Mouse (Mus musculus): ENCODE results near the gene Sbk2. TPM values are rescaled to one million over a fixed set of nuclear protein-coding genes. Genes with fewer than 3 reads are reported as not detected.

The Sbk2 gene
- polyA plus RNA-seq, 1 experiment from 2014 or later = 0.51 TPM

GRCm38 (mm10) chr7:4906466-4906950, 57.7 kb downstream of the Sbk2 start, which contains the start of gene Gm36210:
Gm36210 (minus strand) TSS chr7:4906516.
- Histone ChIP-seq H3K4me3 (replicated peaks) (no peak within 1 kb of the TSS), H3K4me2 (no peak within 1 kb of the TSS), H3K36me3 (no peaks in the 10 kb centered on the region), H3K27ac (no peak within 1 kb of the TSS), H3K27me3 (no peaks in the 10 kb centered on the region), H3K4me1 (replicated peaks) (no peaks in the 10 kb centered on the region; the same call in 1 of the 2 replicates), H3K9me3 (no peaks in the 10 kb centered on the region; the same call in 1 of the 2 replicates), H3K9ac (replicated peaks) (no peak within 1 kb of the TSS; the same call in 1 of the 2 replicates)
- WGBS = 68% methylated on average over 10 of the region's 10 CpGs
- ATAC-seq (ENCODE audit: insufficient number of reproducible peaks, insufficient read depth, low FRiP score, low TSS enrichment, low read depth) = no peak

DNA sequence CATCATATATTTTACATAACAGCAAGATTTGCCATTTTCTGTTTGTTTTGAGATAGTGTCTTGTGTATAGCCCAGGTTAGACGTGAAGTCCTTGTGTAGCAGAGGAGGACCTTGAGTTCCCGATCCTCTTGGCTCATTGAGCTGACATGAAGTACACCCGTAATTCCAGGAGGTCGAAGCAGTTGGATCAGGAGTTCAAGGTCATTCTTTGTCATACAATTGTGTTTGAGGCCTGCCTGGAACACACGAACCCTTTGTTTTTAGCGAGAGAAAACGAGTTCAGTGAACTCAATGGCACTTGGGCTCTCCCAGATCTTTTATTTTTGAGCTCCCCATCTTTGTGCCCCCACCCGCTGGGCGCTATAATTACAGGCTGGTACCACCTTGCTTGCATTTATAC, 61.8 kb downstream of the Sbk2 start:
- Histone ChIP-seq H3K9ac (replicated peaks) (no peak overlapping the region), H3K4me2 (no peak overlapping the region), H3K9me3 (peaks cover 4% of the 10 kb centered on the region), H3K27me3 (peaks cover 33% of the 10 kb centered on the region), H3K4me1 (replicated peaks) (0 out of 2 replicates have a peak, but pooled peaks cover 2% of the 10 kb centered on the region), H3K4me3 (replicated peaks) (no peak overlapping the region), H3K36me3 (no peaks in the 10 kb centered on the region), H3K27ac (no peak overlapping the region)
- ATAC-seq (ENCODE audit: insufficient number of reproducible peaks, insufficient read depth, low FRiP score, low TSS enrichment, low read depth) = no peak
- 82% methylated on average over 9 of the region's 9 CpGs for WGBS

DNA sequence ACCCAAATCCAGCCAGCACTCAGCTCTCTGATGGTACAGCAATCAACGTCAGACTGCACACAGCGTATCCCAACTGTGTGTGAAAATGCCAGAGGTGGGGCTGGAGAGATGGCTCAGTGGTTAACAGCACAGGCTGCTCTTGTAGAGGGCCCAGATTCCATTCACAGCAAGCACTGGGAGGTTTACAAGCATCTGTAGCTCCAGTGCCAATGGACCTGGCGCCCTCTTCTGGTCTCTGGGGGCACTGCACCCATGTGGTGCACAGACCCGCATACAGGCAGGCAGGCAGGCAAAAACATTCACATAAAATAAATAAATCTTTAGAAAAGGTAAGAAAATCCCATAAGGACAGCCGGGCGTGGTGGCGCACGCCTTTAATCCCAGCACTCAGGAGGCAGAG, 63.0 kb downstream of the Sbk2 start:
- WGBS = 49% methylated on average over 8 of the region's 8 CpGs
- Histone ChIP-seq H3K27ac (no peak overlapping the region), H3K27me3 (peaks cover 33% of the 10 kb centered on the region), H3K4me3 (replicated peaks) (no peak overlapping the region), H3K36me3 (no peaks in the 10 kb centered on the region), H3K9me3 (peaks cover 4% of the 10 kb centered on the region), H3K4me2 (no peak overlapping the region), H3K4me1 (replicated peaks) (0 out of 2 replicates have a peak, but pooled peaks cover 2% of the 10 kb centered on the region), H3K9ac (replicated peaks) (no peak overlapping the region)
- ATAC-seq (ENCODE audit: insufficient number of reproducible peaks, insufficient read depth, low FRiP score, low TSS enrichment, low read depth) = no peak

GRCm38 (mm10) chr7:4900523-4900851, 63.7 kb downstream of the Sbk2 start:
- 0 out of 2 replicates have a peak, but pooled peaks cover 2% of the 10 kb centered on the region for H3K4me1 ChIP-seq (replicated peaks)
- H3K27me3 ChIP-seq = peaks cover 33% of the 10 kb centered on the region
- peaks cover 4% of the 10 kb centered on the region for H3K9me3 ChIP-seq
- ATAC-seq (ENCODE audit: insufficient number of reproducible peaks, insufficient read depth, low FRiP score, low TSS enrichment, low read depth) = no peak
- WGBS = 35% methylated on average over 11 of the region's 11 CpGs
- H3K4me3 ChIP-seq (replicated peaks) = no peak overlapping the region
- H3K36me3 ChIP-seq = no peaks in the 10 kb centered on the region
- H3K9ac ChIP-seq (replicated peaks) = no peak overlapping the region
- H3K4me2 ChIP-seq = 0 out of 2 replicates have a peak overlapping the region, but pooled peaks have one; percentile 5
- no peak overlapping the region for H3K27ac ChIP-seq

- Histone ChIP-seq H3K4me1 (replicated peaks) (0 out of 2 replicates have a peak, but pooled peaks cover 2% of the 10 kb centered on the region), H3K27me3 (peaks cover 33% of the 10 kb centered on the region), H3K4me2 (peak overlapping the region; percentile 50), H3K27ac (no peak overlapping the region), H3K9ac (replicated peaks) (no peak overlapping the region; the same call in 1 of the 2 replicates), H3K9me3 (peaks cover 4% of the 10 kb centered on the region), H3K4me3 (replicated peaks) (peak overlapping the region; percentile 16), H3K36me3 (no peaks in the 10 kb centered on the region)
- ATAC-seq (ENCODE audit: insufficient number of reproducible peaks, insufficient read depth, low FRiP score, low TSS enrichment, low read depth) = no peak
- WGBS = 7% methylated on average over 19 of the region's 19 CpGs
Measured at GRCm38 (mm10) chr7:4899649-4900522, 64.3 kb downstream of the Sbk2 start.

DNA sequence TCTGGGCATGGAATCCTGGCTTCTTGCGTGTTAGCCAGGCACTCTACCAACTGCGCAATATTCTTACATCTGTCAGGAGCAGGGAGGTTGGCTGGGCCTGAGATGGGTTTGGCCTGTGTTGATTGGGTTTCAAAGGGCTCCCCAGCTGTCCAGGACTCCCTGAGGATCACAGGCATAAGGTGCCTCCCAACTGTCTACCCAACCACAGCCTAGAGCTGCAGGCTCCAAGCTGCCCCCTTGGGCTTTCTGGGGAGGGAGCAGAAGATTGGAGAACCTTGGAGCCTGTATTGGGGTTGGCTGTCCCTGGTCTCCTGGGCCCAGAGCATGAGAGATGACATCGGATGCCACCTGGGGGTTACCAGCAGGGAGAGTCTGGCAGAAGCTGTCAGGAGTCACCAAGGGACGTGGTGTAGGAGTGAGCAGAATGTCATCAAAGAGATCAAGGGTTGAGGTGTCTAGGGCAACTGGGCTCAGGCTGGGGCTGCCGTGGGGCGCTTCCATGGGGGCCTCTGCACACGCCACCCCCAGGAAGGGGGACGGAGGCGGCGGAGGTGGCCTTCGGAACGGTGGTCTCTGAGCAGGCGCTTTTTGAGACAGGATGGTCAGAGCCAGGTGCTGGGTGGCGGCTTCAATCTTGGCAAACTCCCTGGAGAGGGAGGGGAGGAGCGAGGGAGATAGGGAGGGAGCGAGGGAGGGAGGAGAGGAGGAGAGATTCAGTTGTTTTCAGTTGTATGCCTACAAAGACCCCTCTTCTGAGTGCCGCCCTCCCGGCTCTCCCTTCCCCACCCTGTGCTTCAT, 65.2 kb downstream of the Sbk2 start:
- Histone ChIP-seq H3K4me2 (peak overlapping the region; percentile 50), H3K27ac (no peak overlapping the region), H3K4me3 (replicated peaks) (peak overlapping the region; percentile 16), H3K27me3 (peaks cover 33% of the 10 kb centered on the region), H3K9me3 (peaks cover 4% of the 10 kb centered on the region), H3K4me1 (replicated peaks) (0 out of 2 replicates have a peak, but pooled peaks cover 2% of the 10 kb centered on the region), H3K9ac (replicated peaks) (no peak overlapping the region; the same call in 1 of the 2 replicates), H3K36me3 (no peaks in the 10 kb centered on the region)
- WGBS = 14% methylated on average over 17 of the region's 18 CpGs
- no peak; the same call in 1 of the 2 replicates for ATAC-seq (ENCODE audit: insufficient number of reproducible peaks, insufficient read depth, low FRiP score, low TSS enrichment, low read depth)

DNA sequence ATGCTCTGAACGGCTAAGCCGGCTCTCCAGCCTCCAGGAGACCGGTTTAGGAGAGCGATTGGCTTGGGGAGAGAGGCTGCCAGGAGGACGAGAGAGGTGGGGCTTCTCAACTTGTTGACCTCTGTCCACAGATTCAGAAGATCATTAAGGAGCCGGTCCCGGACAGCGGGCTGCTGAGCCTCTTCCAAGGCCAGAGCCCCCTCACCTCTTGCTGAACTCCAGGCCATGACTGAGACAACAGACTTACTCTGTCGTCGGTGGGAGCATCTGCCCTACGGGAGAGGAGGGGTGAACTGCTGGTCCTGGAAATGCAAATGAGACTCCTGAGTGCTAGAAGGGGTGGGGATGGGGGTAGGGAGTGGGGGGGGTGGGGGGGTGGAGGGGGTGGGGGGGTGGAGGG, 69.0 kb downstream of the Sbk2 start:
- WGBS = 65% methylated on average over 11 of the region's 11 CpGs
- no peaks in the 10 kb centered on the region for H3K9me3 ChIP-seq
- no peak overlapping the region for H3K4me3 ChIP-seq (replicated peaks)
- 0 out of 2 replicates have a peak, but pooled peaks cover 2% of the 10 kb centered on the region for H3K4me1 ChIP-seq (replicated peaks)
- H3K4me2 ChIP-seq = no peak overlapping the region
- H3K27ac ChIP-seq = no peak overlapping the region
- ATAC-seq (ENCODE audit: insufficient number of reproducible peaks, insufficient read depth, low FRiP score, low TSS enrichment, low read depth) = no peak
- no peaks in the 10 kb centered on the region for H3K36me3 ChIP-seq
- H3K27me3 ChIP-seq = peaks cover 22% of the 10 kb centered on the region
- no peak overlapping the region for H3K9ac ChIP-seq (replicated peaks)

Other genes with a start within 250 kb of the Sbk2 start
- 0.13 and 0.26 TPM in 2 replicates for gene Tmem150b, start 239.2 kb downstream of the Sbk2 start, polyA plus RNA-seq (2016; fragmentation: Nextera tagmentation; extraction: Ambion mirVana)
- gene Kmt5c, start 224.3 kb downstream of the Sbk2 start, polyA plus RNA-seq (2016; fragmentation: Nextera tagmentation; extraction: Ambion mirVana) = 67.3 and 73.3 TPM in 2 replicates
- 61.5 and 70.0 TPM in 2 replicates for gene Cox6b2, start 211.3 kb downstream of the Sbk2 start, polyA plus RNA-seq (2016; fragmentation: Nextera tagmentation; extraction: Ambion mirVana)
- not detected in 2 replicates for gene Fam71e2, start 193.1 kb downstream of the Sbk2 start, polyA plus RNA-seq (2016; fragmentation: Nextera tagmentation; extraction: Ambion mirVana)
- gene Il11, start 181.5 kb downstream of the Sbk2 start, polyA plus RNA-seq (2016; fragmentation: Nextera tagmentation; extraction: Ambion mirVana) = not detected in 2 replicates
- 0.54 TPM in 1 of 2 replicates, not detected in the other for gene Tmem190, start 181.5 kb downstream of the Sbk2 start, polyA plus RNA-seq (2016; fragmentation: Nextera tagmentation; extraction: Ambion mirVana)
- gene Tmem238, start 174.8 kb downstream of the Sbk2 start, polyA plus RNA-seq (2016; fragmentation: Nextera tagmentation; extraction: Ambion mirVana) = 6.5 and 6.8 TPM in 2 replicates
- 396 and 399 TPM in 2 replicates for gene Rpl28, start 171.5 kb downstream of the Sbk2 start, polyA plus RNA-seq (2016; fragmentation: Nextera tagmentation; extraction: Ambion mirVana)
- 437 and 457 TPM in 2 replicates for gene Ube2s, start 151.8 kb downstream of the Sbk2 start, polyA plus RNA-seq (2016; fragmentation: Nextera tagmentation; extraction: Ambion mirVana)
- 0.12 and 0.21 TPM in 2 replicates for gene Shisa7, start 119.7 kb downstream of the Sbk2 start, polyA plus RNA-seq (2016; fragmentation: Nextera tagmentation; extraction: Ambion mirVana)
- gene Isoc2b, start 94.1 kb downstream of the Sbk2 start, polyA plus RNA-seq (2016; fragmentation: Nextera tagmentation; extraction: Ambion mirVana) = 4.2 and 5.2 TPM in 2 replicates
- gene Isoc2a, start 87.3 kb downstream of the Sbk2 start, polyA plus RNA-seq (2016; fragmentation: Nextera tagmentation; extraction: Ambion mirVana) = 0.97 and 1.3 TPM in 2 replicates
- not detected in 2 replicates for gene Gm36210, start 57.9 kb downstream of the Sbk2 start, polyA plus RNA-seq (2016; fragmentation: Nextera tagmentation; extraction: Ambion mirVana)
- 3.6 and 4.2 TPM in 2 replicates for gene Zfp628, start 49.2 kb downstream of the Sbk2 start, polyA plus RNA-seq (2016; fragmentation: Nextera tagmentation; extraction: Ambion mirVana)
- gene Nat14, start 42.4 kb downstream of the Sbk2 start, polyA plus RNA-seq (2016; fragmentation: Nextera tagmentation; extraction: Ambion mirVana) = 3.1 and 4.4 TPM in 2 replicates
- 2.5 and 3.1 TPM in 2 replicates for gene Ssc5d, start 38.6 kb downstream of the Sbk2 start, polyA plus RNA-seq (2016; fragmentation: Nextera tagmentation; extraction: Ambion mirVana)
- not detected in 2 replicates for gene Sbk3, start 6.8 kb upstream of the Sbk2 start, polyA plus RNA-seq (2016; fragmentation: Nextera tagmentation; extraction: Ambion mirVana)
- gene Zfp579, start 31.8 kb upstream of the Sbk2 start, polyA plus RNA-seq (2016; fragmentation: Nextera tagmentation; extraction: Ambion mirVana) = 34.0 and 39.9 TPM in 2 replicates
- gene Zfp524, start 50.0 kb upstream of the Sbk2 start, polyA plus RNA-seq (2016; fragmentation: Nextera tagmentation; extraction: Ambion mirVana) = 7.1 and 7.8 TPM in 2 replicates
- gene Fiz1, start 50.3 kb upstream of the Sbk2 start, polyA plus RNA-seq (2016; fragmentation: Nextera tagmentation; extraction: Ambion mirVana) = 57.9 and 58.9 TPM in 2 replicates
- gene Gm44973, start 51.1 kb upstream of the Sbk2 start, polyA plus RNA-seq (2016; fragmentation: Nextera tagmentation; extraction: Ambion mirVana) = 1.2 TPM in 1 of 2 replicates, not detected in the other
- 7.0 and 8.1 TPM in 2 replicates for gene Zfp865, start 56.0 kb upstream of the Sbk2 start, polyA plus RNA-seq (2016; fragmentation: Nextera tagmentation; extraction: Ambion mirVana)
- gene Ccdc106, start 56.1 kb upstream of the Sbk2 start, polyA plus RNA-seq (2016; fragmentation: Nextera tagmentation; extraction: Ambion mirVana) = 27.3 and 27.5 TPM in 2 replicates
- gene 4632433K11Rik, start 69.7 kb upstream of the Sbk2 start, polyA plus RNA-seq (2016; fragmentation: Nextera tagmentation; extraction: Ambion mirVana) = not detected in 2 replicates
- 4.7 and 5.2 TPM in 2 replicates for gene Zfp784, start 74.0 kb upstream of the Sbk2 start, polyA plus RNA-seq (2016; fragmentation: Nextera tagmentation; extraction: Ambion mirVana)
- gene Zfp580, start 87.1 kb upstream of the Sbk2 start, polyA plus RNA-seq (2016; fragmentation: Nextera tagmentation; extraction: Ambion mirVana) = 29.3 and 39.6 TPM in 2 replicates
- gene U2af2, start 97.7 kb upstream of the Sbk2 start, polyA plus RNA-seq (2016; fragmentation: Nextera tagmentation; extraction: Ambion mirVana) = 171 and 175 TPM in 2 replicates
- 62.8 and 67.3 TPM in 2 replicates for gene Epn1, start 115.8 kb upstream of the Sbk2 start, polyA plus RNA-seq (2016; fragmentation: Nextera tagmentation; extraction: Ambion mirVana)
- gene Rfpl4, start 152.5 kb upstream of the Sbk2 start, polyA plus RNA-seq (2016; fragmentation: Nextera tagmentation; extraction: Ambion mirVana) = 0.14 TPM in 1 of 2 replicates, not detected in the other
- gene Rasl2-9, start 161.5 kb upstream of the Sbk2 start, polyA plus RNA-seq (2016; fragmentation: Nextera tagmentation; extraction: Ambion mirVana) = 0.34 TPM in 1 of 2 replicates, not detected in the other
- gene Vmn1r55, start 185.3 kb upstream of the Sbk2 start, polyA plus RNA-seq (2016; fragmentation: Nextera tagmentation; extraction: Ambion mirVana) = not detected in 2 replicates
- gene Vmn1r56, start 232.3 kb upstream of the Sbk2 start, polyA plus RNA-seq (2016; fragmentation: Nextera tagmentation; extraction: Ambion mirVana) = not detected in 2 replicates

Data from limb, embryonic 12.5 days (tissue).